Mouse (Mus musculus) CD4-positive, CD25-positive, alpha-beta regulatory T cell (primary cell): ENCODE results near the gene 1700003E16Rik. TPM values are rescaled to one million over a fixed set of nuclear protein-coding genes. Genes with fewer than 3 reads are reported as not detected.

Source experiments
- polyA plus RNA-seq: library from polyadenylated mRNA; unstranded; fragments of 100-300 nt; shearing (Covaris generic); gene quantifications from one replicate; pipeline ENCODE4 v1.2.1, GENCODE M21; 2017

The 1700003E16Rik gene
- polyA plus RNA-seq: not detected

GRCm38 (mm10) chr6:83156259-83156684 lies at the start of gene 1700003E16Rik, which contains the start of gene Wdr54:
1700003E16Rik (plus strand) TSS chr6:83156404.
Wdr54 (minus strand) TSS chr6:83156397.

GRCm38 (mm10) chr6:83108762-83109668 lies 47.2 kb upstream of the 1700003E16Rik start, which contains the start of gene Mrpl53:
Mrpl53 (plus strand) TSS chr6:83109040.

DNA sequence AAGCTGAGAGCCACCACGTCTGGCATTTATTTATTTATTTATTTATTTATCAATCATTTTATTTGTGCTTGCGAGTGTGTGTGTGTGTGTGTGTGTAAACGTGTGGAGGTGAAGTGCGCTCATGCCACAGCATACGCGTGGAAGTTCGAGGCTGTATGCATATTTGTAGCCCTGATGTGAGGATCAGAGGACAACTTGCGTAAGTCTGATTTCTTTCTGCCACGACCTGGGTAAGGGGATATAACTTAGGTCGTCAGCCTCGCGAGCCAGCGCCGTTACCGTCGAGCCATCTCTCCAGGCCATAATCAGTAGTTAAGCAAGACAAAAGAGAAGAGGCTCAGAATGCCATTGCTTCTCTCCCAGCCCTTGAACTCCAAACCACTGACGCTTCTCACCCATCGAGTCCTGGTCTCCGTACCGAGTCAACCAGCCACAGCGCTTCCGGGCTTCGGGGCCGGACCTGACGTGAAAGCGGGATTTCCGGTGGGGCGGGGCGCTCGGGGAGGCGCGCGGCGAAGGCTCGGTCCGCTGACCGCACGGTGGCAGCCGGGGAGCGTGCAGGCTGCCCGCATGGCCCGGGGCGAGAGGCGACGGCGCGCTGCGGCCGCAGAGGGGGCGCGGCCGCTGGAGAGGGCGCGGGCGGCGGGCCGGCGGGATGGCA lies 41.1 kb upstream of the 1700003E16Rik start, which contains the start of gene Mogs:
TSS of gene Mogs (plus strand) at position 486 of the 661 bp plus-strand sequence.

DNA sequence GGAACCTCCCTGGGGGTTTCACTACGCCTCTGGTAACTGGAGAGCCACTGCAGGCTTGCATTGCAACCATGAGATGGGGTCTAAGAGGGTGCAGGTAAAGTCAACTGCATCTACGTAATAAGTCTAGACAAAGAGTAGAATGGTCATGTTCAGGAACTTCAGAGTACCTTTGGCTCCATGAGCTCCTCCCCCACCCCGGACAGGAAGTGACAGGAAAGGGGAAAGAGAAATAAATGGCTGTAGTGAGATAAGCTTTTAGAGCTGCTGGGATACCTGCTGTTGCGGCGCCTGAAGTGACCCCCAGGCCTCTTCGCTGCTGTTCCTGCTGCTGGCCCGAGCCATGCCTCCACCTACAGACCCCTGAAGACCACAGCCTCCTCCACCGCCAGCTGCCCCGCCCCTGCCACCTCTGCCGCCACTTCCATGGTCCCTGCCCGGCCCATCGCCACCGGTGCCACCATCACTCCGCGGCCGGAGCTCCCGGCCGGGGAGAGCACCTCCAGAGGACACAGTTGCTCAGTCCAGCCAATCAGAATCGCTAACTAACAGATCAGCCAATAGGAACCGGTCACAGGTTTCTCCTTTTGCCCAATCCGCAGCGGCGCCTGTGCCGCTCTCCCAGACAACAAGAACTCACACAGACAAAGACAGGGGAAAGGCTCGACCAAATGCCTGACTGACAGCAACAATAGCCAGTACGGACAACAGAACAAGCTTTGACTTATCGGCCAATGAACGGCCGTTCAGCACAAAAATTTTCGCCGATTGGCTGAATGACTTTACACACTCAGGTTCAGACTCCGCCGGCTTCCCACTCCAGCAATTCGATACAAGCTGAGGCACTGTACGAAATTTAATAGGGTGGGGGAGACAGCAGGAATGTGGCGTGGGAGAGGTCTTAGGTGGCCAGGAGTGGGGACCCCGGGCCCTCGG lies 35.0 kb upstream of the 1700003E16Rik start, which contains the start of gene Wbp1:
TSS of gene Wbp1 (minus strand) at position 630 of the 933 bp plus-strand sequence.

GRCm38 (mm10) chr6:83125331-83125730 lies 30.9 kb upstream of the 1700003E16Rik start, which contains the start of gene Ino80b:
Ino80b (minus strand) TSS chr6:83125431.

GRCm38 (mm10) chr6:83134951-83135513 lies 21.2 kb upstream of the 1700003E16Rik start, which contains the start of gene Rtkn:
Rtkn (plus strand) TSS chr6:83135463.

GRCm38 (mm10) chr6:83165607-83166242 lies 9.5 kb downstream of the 1700003E16Rik start, which contains the start of gene Dctn1:
Dctn1 (plus strand) TSS chr6:83165920.

Other genes starting within 250 kb of the 1700003E16Rik start
- gene Sema4f, start 216.6 kb upstream of the 1700003E16Rik start, polyA plus RNA-seq: 5.8 TPM
- gene M1ap, start 209.5 kb upstream of the 1700003E16Rik start, polyA plus RNA-seq: 0.60 TPM
- 46.0 TPM for gene Dok1, start 122.9 kb upstream of the 1700003E16Rik start, polyA plus RNA-seq
- gene Loxl3, start 122.2 kb upstream of the 1700003E16Rik start, polyA plus RNA-seq: 0.32 TPM
- 474 TPM for gene Aup1, start 101.9 kb upstream of the 1700003E16Rik start, polyA plus RNA-seq
- 68.6 TPM for gene Htra2, start 101.1 kb upstream of the 1700003E16Rik start, polyA plus RNA-seq
- gene Dqx1, start 98.6 kb upstream of the 1700003E16Rik start, polyA plus RNA-seq: 2.6 TPM
- 0.12 TPM for gene Tlx2, start 86.1 kb upstream of the 1700003E16Rik start, polyA plus RNA-seq
- 39.7 TPM for gene Pcgf1, start 78.5 kb upstream of the 1700003E16Rik start, polyA plus RNA-seq
- gene Lbx2, start 70.0 kb upstream of the 1700003E16Rik start, polyA plus RNA-seq: 0.22 TPM
- gene Ccdc142, start 54.8 kb upstream of the 1700003E16Rik start, polyA plus RNA-seq: 9.6 TPM
- gene Gm42688, start 54.8 kb upstream of the 1700003E16Rik start, polyA plus RNA-seq: 14.8 TPM
- gene Mrpl53, start 47.4 kb upstream of the 1700003E16Rik start, polyA plus RNA-seq: 56.1 TPM
- 129 TPM for gene Mogs, start 40.9 kb upstream of the 1700003E16Rik start, polyA plus RNA-seq
- gene Wbp1, start 34.8 kb upstream of the 1700003E16Rik start, polyA plus RNA-seq: 66.9 TPM
- 50.5 TPM for gene Ino80b, start 31.0 kb upstream of the 1700003E16Rik start, polyA plus RNA-seq
- gene Rtkn, start 20.9 kb upstream of the 1700003E16Rik start, polyA plus RNA-seq: 0.84 TPM
- gene Wdr54, start within 50 bp of the 1700003E16Rik start, polyA plus RNA-seq: 0.57 TPM
- 83.8 TPM for gene Dctn1, start 9.5 kb downstream of the 1700003E16Rik start, polyA plus RNA-seq
- gene Slc4a5, start 63.4 kb downstream of the 1700003E16Rik start, polyA plus RNA-seq: 0.39 TPM
- 72.1 TPM for gene Mthfd2, start 169.5 kb downstream of the 1700003E16Rik start, polyA plus RNA-seq
- gene Mob1a, start 169.6 kb downstream of the 1700003E16Rik start, polyA plus RNA-seq: 160 TPM
- gene Bola3, start 192.7 kb downstream of the 1700003E16Rik start, polyA plus RNA-seq: 102 TPM